Mouse (Mus musculus): ENCODE data around the gene Nfkbid. TPM values are rescaled to one million over a fixed set of nuclear protein-coding genes. Genes with fewer than 3 reads are reported as not detected.

Gene Nfkbid
- polyA plus RNA-seq, 1 experiment, result 3.1 TPM

GRCm38 (mm10) chr7:30453327-30453726 lies 31.8 kb downstream of the Nfkbid start:
- no peak for DNase-seq
- Histone ChIP-seq H3K4me3 (ENCODE audit: insufficient read depth, low read depth, low read length) (no peak overlapping the region), H3K27ac (ENCODE audit: insufficient read depth, low read depth, low read length) (no peak overlapping the region), H3K27me3 (replicated peaks; ENCODE audit: control insufficient read depth, insufficient read depth, low read length) (peaks cover 2% of the 10 kb centered on the region; the same call in 1 of the 2 replicates), H3K36me3 (ENCODE audit: control insufficient read depth, insufficient read depth, low read length) (no peaks in the 10 kb centered on the region), H3K4me1 (ENCODE audit: control insufficient read depth, insufficient read depth, low read length) (no peaks in the 10 kb centered on the region)
- WGBS, result 13% methylated on average over 25 of the region's 25 CpGs
- no peak for TF ChIP-seq POLR2A (IDR thresholded peaks at IDR 0.05; ENCODE audit: low read depth, low read length)

- 2% methylated on average over 25 of the region's 25 CpGs for WGBS
- peak; percentile 62 for DNase-seq
- no peak overlapping the region for H3K4me3 ChIP-seq (ENCODE audit: insufficient read depth, low read depth, low read length)
- no peaks in the 10 kb centered on the region for H3K36me3 ChIP-seq (ENCODE audit: control insufficient read depth, insufficient read depth, low read length)
- no peak overlapping the region for H3K27ac ChIP-seq (ENCODE audit: insufficient read depth, low read depth, low read length)
- peaks cover 2% of the 10 kb centered on the region; the same call in 1 of the 2 replicates for H3K27me3 ChIP-seq (replicated peaks; ENCODE audit: control insufficient read depth, insufficient read depth, low read length)
- H3K4me1 ChIP-seq (ENCODE audit: control insufficient read depth, insufficient read depth, low read length), result no peaks in the 10 kb centered on the region
- no peak for TF ChIP-seq CTCF (conservative IDR thresholded peaks at IDR 0.05; ENCODE audit: insufficient read depth, insufficient read length, low read depth, low read length)
- no peak for TF ChIP-seq POLR2A (IDR thresholded peaks at IDR 0.05; ENCODE audit: low read depth, low read length)
Observed at GRCm38 (mm10) chr7:30453766-30454165, 32.2 kb downstream of the Nfkbid start.

DNA sequence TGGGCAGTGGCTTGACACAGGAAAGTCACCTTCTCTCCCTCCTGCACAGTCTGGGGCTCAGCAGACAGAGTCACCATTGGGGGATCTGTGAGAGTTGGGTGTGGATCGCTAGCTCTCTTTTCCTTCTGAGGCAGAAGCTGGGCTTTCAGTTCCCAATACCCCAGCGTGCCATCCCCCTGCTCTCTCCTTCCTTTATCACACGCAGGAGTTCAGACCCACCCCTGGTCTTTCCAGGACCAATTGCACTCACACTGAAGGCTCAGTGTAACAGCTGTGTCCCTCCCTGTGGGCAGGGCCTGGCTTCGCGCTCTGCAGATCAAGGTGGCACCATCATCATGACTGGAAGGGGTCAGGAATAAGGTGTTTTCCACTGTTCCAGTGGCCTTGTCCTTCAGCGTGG lies 32.7 kb downstream of the Nfkbid start:
- Histone ChIP-seq H3K27me3 (replicated peaks; ENCODE audit: control insufficient read depth, insufficient read depth, low read length) (peaks cover 2% of the 10 kb centered on the region; the same call in 1 of the 2 replicates), H3K4me1 (ENCODE audit: control insufficient read depth, insufficient read depth, low read length) (no peaks in the 10 kb centered on the region), H3K27ac (ENCODE audit: insufficient read depth, low read depth, low read length) (no peak overlapping the region), H3K4me3 (ENCODE audit: insufficient read depth, low read depth, low read length) (no peak overlapping the region), H3K36me3 (ENCODE audit: control insufficient read depth, insufficient read depth, low read length) (no peaks in the 10 kb centered on the region)
- 7% methylated on average over 6 of the region's 6 CpGs for WGBS
- DNase-seq, result no peak
- no peak for TF ChIP-seq CTCF (conservative IDR thresholded peaks at IDR 0.05; ENCODE audit: insufficient read depth, insufficient read length, low read depth, low read length)

DNA sequence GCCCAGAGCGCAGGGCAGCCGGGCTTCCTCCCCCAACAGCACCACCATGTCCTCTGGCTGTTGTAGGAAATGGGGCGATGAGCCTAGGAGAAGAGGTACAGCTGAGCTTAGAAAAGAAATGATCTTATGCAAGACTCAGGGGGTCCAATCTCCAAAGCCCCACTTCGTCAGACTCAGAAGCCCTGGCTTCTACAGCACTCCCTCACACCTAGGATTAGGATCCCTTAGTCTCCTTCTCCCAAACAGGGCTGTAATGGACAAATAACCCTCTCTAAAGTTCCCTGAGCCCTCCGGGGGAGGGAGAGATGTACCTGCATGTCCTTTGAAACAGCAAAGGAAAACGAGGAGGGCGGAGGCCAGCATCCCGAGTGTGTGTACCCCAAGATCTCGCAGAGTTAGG lies 35.0 kb downstream of the Nfkbid start:
- Histone ChIP-seq H3K4me1 (ENCODE audit: control insufficient read depth, insufficient read depth, low read length) (no peaks in the 10 kb centered on the region), H3K27me3 (replicated peaks; ENCODE audit: control insufficient read depth, insufficient read depth, low read length) (peaks cover 2% of the 10 kb centered on the region; the same call in 1 of the 2 replicates), H3K36me3 (ENCODE audit: control insufficient read depth, insufficient read depth, low read length) (no peaks in the 10 kb centered on the region), H3K27ac (ENCODE audit: insufficient read depth, low read depth, low read length) (no peak overlapping the region), H3K4me3 (ENCODE audit: insufficient read depth, low read depth, low read length) (no peak overlapping the region)
- WGBS, result under 1% methylated on average over 9 of the region's 9 CpGs
- TF ChIP-seq POLR2A (IDR thresholded peaks at IDR 0.05; ENCODE audit: low read depth, low read length), result no peak
- TF ChIP-seq CTCF (conservative IDR thresholded peaks at IDR 0.05; ENCODE audit: insufficient read depth, insufficient read length, low read depth, low read length), result no peak
- DNase-seq, result no peak

- H3K4me1 ChIP-seq (ENCODE audit: control insufficient read depth, insufficient read depth, low read length), result no peaks in the 10 kb centered on the region
- no peaks in the 10 kb centered on the region for H3K36me3 ChIP-seq (ENCODE audit: control insufficient read depth, insufficient read depth, low read length)
- no peak for TF ChIP-seq POLR2A (IDR thresholded peaks at IDR 0.05; ENCODE audit: low read depth, low read length)
- no peak for TF ChIP-seq CTCF (conservative IDR thresholded peaks at IDR 0.05; ENCODE audit: insufficient read depth, insufficient read length, low read depth, low read length)
- no peak for DNase-seq
- peaks cover 2% of the 10 kb centered on the region; the same call in 1 of the 2 replicates for H3K27me3 ChIP-seq (replicated peaks; ENCODE audit: control insufficient read depth, insufficient read depth, low read length)
- 2% methylated on average over 31 of the region's 31 CpGs for WGBS
- no peak overlapping the region for H3K4me3 ChIP-seq (ENCODE audit: insufficient read depth, low read depth, low read length)
- no peak overlapping the region for H3K27ac ChIP-seq (ENCODE audit: insufficient read depth, low read depth, low read length)
Observed at GRCm38 (mm10) chr7:30456911-30457628, 35.5 kb downstream of the Nfkbid start.

- no peaks in the 10 kb centered on the region for H3K4me1 ChIP-seq (ENCODE audit: control insufficient read depth, insufficient read depth, low read length)
- no peak for DNase-seq
- H3K36me3 ChIP-seq (ENCODE audit: control insufficient read depth, insufficient read depth, low read length), result no peaks in the 10 kb centered on the region
- no peak within 1 kb of the TSS for H3K27ac ChIP-seq (ENCODE audit: insufficient read depth, low read depth, low read length)
- WGBS, result 3% methylated on average over 16 of the region's 16 CpGs
- H3K4me3 ChIP-seq (ENCODE audit: insufficient read depth, low read depth, low read length), result no peak within 1 kb of the TSS
- TF ChIP-seq POLR2A (IDR thresholded peaks at IDR 0.05; ENCODE audit: low read depth, low read length) (no peak), CTCF (conservative IDR thresholded peaks at IDR 0.05; ENCODE audit: insufficient read depth, insufficient read length, low read depth, low read length) (no peak)
- peaks cover 2% of the 10 kb centered on the region; the same call in 1 of the 2 replicates for H3K27me3 ChIP-seq (replicated peaks; ENCODE audit: control insufficient read depth, insufficient read depth, low read length)
Observed at GRCm38 (mm10) chr7:30457629-30458330, 36.2 kb downstream of the Nfkbid start, which contains the start of the genes Kirrel2 and Nphs1. Gene Kirrel2 (minus strand): TSS chr7:30457690. Gene Nphs1 (plus strand): TSS chr7:30458315.

DNA sequence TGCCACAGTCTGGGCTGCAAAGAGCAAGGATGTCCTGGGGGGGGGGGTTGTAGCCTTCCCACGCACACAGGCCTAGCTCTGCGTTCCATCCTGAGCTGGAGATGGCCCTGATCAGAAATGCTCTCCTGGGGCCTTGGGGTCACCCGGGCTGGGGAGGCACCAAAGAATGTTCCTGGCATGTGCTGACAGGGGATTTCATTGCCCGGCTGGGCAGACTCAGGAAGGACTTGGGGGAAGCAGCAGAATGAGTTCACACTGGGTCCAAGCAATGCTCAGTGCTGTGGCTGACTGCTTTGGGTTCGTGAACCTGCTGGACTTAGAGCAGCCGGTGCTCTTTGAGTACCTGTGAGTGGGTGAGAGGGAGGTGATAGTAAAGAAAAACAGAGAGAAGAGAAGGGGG lies 38.0 kb downstream of the Nfkbid start:
- peaks cover 2% of the 10 kb centered on the region; the same call in 1 of the 2 replicates for H3K27me3 ChIP-seq (replicated peaks; ENCODE audit: control insufficient read depth, insufficient read depth, low read length)
- 22% methylated on average over 6 of the region's 6 CpGs for WGBS

More for the DNA sequence above, 38.0 kb downstream of the Nfkbid start:
- no peaks in the 10 kb centered on the region for H3K4me1 ChIP-seq (ENCODE audit: control insufficient read depth, insufficient read depth, low read length)
- no peak overlapping the region for H3K27ac ChIP-seq (ENCODE audit: insufficient read depth, low read depth, low read length)
- TF ChIP-seq POLR2A (IDR thresholded peaks at IDR 0.05; ENCODE audit: low read depth, low read length) (no peak), CTCF (conservative IDR thresholded peaks at IDR 0.05; ENCODE audit: insufficient read depth, insufficient read length, low read depth, low read length) (no peak)
- no peak overlapping the region for H3K4me3 ChIP-seq (ENCODE audit: insufficient read depth, low read depth, low read length)
- H3K36me3 ChIP-seq (ENCODE audit: control insufficient read depth, insufficient read depth, low read length), result no peaks in the 10 kb centered on the region
- DNase-seq, result no peak
